Mouse (Mus musculus) midbrain, embryonic 16.5 days (tissue): ENCODE measurements around the gene Ifne. TPM values are rescaled to one million over a fixed set of nuclear protein-coding genes. Genes with fewer than 3 reads are reported as not detected.

Experiments used
- ATAC-seq: fragments of 200-750 bp; cut with Nextera tagmentation; 2 replicates; pipeline ENCODE4 v1.8.0; 2017; ENCODE audit warnings: moderate TSS enrichment
- H3K27ac ChIP-seq: fragments of 300-500 bp; sonication (generic); 2 replicates; pipeline ENCODE4 v1.5.1; 2014; ENCODE audit warnings: mild to moderate bottlenecking, low read length, mixed read lengths
- H3K27me3 ChIP-seq: fragments of 300-500 bp; sonication (generic); 2 replicates; pipeline ENCODE4 v1.6.1; 2014; ENCODE audit warnings: low read depth, low read length, mixed read lengths; ENCODE audit not compliant: control insufficient read depth, insufficient read depth
- H3K36me3 ChIP-seq: fragments of 300-500 bp; sonication (generic); 2 replicates; pipeline ENCODE4 v1.6.1; 2014; ENCODE audit warnings: mild to moderate bottlenecking, low read length, moderate library complexity, mixed read lengths; ENCODE audit not compliant: control insufficient read depth, insufficient read depth
- H3K4me1 ChIP-seq: fragments of 300-500 bp; sonication (generic); 2 replicates; pipeline ENCODE4 v1.6.1; 2014; ENCODE audit warnings: mild to moderate bottlenecking, low read length, mixed read lengths; ENCODE audit not compliant: control insufficient read depth, insufficient read depth
- H3K4me2 ChIP-seq: fragments of 300-500 bp; sonication (generic); 2 replicates; pipeline ENCODE4 v1.6.1; 2014; ENCODE audit warnings: mild to moderate bottlenecking, low read length, mixed read lengths
- H3K4me3 ChIP-seq: fragments of 300-500 bp; sonication (generic); 2 replicates; pipeline ENCODE4 v1.5.1; 2014; ENCODE audit warnings: low read depth, mild to moderate bottlenecking, low read length, moderate library complexity, mixed read lengths
- H3K9ac ChIP-seq: fragments of 300-500 bp; sonication (generic); 2 replicates; pipeline ENCODE4 v1.6.1; 2014; ENCODE audit warnings: low read depth, low read length, mixed read lengths
- H3K9me3 ChIP-seq: fragments of 300-500 bp; sonication (generic); replicated peaks from 2 replicates; pipeline ENCODE4 v1.6.1; 2014; ENCODE audit warnings: mild to moderate bottlenecking, low read length, mixed read lengths; ENCODE audit not compliant: control insufficient read depth, poor library complexity, severe bottlenecking
- WGBS: fragments of 180-500 bp; shearing (Covaris S2); extraction: QIAGEN DNeasy Blood & Tissue Kit; methylation state at CpG from one replicate; pipeline ENCODE4 v1.1.7; 2014; 5-methylcytosine and 5-hydroxymethylcytosine counted together
- polyA plus RNA-seq: library from polyadenylated mRNA; unstranded; fragments of >200 nt; fragmentation: Nextera tagmentation; extraction: Ambion mirVana; gene quantifications from 2 replicates; pipeline ENCODE4 v1.2.1, GENCODE M21; 2015

The Ifne gene
- polyA plus RNA-seq, 1 experiment from 2014 or later, result not detected

DNA sequence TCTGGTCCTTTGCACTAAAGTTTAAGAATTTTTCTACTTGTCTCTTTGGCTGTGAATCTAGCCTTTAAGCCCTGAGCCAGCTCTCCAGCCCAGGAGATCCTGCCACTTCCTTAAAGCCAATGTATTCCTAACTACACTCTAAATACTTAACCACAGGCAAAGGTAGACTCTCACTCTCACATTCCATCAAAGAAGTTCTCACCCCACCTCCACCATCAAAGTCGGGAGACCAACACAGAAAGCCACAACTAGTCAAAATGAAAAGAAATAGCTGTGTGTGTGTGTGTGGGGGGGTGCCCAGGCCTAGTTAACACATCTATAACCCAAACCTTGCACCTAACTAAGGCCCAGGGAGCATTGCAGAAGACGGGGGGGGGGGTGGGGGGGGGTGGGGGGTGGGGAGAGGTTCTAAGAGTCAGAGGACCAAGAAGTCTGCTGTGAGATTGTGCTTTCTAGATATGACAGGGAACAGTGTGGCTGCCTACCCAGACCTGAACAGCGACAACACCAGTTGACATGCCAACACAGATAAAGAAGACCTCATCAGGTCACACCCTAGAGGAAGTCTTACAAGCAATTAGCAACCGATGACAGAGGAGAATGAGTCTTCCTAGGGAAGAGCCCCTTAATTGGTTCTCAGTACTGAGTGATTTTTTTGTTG lies 4.4 kb downstream of the Ifne start:
- Histone ChIP-seq H3K4me2 (no peak overlapping the region), H3K27me3 (no peaks in the 10 kb centered on the region; the same call in 1 of the 2 replicates), H3K27ac (no peak overlapping the region), H3K4me1 (no peaks in the 10 kb centered on the region), H3K9ac (no peak overlapping the region), H3K9me3 (no peaks in the 10 kb centered on the region), H3K36me3 (no peaks in the 10 kb centered on the region), H3K4me3 (no peak overlapping the region)
- ATAC-seq, result no peak
- 77% methylated on average over 4 of the region's 4 CpGs for WGBS

DNA sequence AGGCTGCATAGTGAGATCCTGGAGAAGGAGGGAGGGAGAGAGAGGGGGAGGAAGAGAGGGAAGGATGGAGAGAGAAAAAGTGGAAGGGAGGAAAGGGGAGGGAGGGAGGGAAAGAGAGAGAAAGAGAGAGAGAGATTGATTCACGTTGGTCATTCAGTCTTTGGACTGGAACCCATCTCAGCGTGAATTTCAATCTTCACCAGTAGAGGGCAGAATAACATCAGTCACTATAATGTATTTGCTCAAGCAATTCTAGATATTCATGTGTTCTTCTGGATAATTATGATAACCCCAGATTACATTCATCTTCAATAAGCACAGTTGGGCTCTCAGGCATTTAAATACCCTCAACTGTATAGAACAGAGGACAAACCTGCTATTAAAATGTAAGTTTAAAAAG lies 7.3 kb downstream of the Ifne start:
- 6% methylated on average over 2 of the region's 2 CpGs for WGBS
- no peaks in the 10 kb centered on the region; the same call in 1 of the 2 replicates for H3K27me3 ChIP-seq
- H3K4me1 ChIP-seq, result peaks cover 8% of the 10 kb centered on the region
- H3K9ac ChIP-seq, result no peak overlapping the region
- no peaks in the 10 kb centered on the region for H3K36me3 ChIP-seq
- no peak overlapping the region for H3K4me3 ChIP-seq
- ATAC-seq, result no peak
- H3K4me2 ChIP-seq, result no peak overlapping the region
- H3K27ac ChIP-seq, result no peak overlapping the region
- no peaks in the 10 kb centered on the region for H3K9me3 ChIP-seq

DNA sequence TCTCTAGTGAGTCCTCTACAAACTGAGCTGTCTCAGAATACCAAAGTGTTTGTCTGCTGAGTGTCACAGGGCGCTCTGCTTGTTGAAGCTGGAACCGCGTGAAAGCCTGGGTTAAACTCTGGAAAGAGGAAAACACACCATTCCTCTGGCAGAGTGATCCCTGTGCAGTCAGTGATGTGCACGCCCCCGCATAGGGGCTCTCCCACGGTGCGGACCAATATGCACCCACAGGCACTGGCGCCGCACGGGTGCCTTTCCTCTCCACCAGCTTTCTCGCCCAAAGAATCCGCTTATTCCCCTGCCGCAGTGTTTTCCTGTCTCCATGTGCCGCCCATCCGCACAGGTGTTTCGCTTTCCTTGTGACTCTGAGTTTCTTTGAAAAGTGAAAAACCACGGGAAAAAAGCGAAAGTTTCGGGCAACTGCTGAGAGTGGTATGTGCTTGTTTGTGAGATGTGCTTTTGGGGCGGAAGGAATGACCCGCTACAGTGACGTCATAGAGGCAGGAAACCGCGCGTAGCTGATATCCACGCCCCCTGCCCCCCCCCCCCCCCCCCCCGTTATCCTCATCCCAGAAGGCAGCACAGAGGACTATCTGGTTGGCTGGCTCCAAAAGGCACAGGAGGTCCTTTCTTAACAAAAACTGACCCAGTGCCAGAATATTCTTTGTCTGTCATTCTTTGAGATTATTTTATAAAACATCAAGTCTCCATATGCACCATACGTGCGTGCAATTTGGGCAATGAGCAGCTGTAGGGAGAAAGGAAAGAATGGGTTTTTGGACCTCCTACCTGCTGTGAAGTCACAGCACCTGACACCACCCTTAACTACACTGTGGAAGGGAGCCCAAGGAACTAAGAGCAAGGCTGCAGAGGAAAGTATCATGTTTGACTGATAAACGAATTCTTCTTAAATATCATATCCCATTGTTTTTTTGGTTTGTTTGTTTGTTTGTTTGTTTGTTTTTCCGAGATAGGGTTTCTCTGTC lies 11.8 kb downstream of the Ifne start:
- ATAC-seq, result peak; percentile 83
- no peak overlapping the region for H3K27ac ChIP-seq

DNA sequence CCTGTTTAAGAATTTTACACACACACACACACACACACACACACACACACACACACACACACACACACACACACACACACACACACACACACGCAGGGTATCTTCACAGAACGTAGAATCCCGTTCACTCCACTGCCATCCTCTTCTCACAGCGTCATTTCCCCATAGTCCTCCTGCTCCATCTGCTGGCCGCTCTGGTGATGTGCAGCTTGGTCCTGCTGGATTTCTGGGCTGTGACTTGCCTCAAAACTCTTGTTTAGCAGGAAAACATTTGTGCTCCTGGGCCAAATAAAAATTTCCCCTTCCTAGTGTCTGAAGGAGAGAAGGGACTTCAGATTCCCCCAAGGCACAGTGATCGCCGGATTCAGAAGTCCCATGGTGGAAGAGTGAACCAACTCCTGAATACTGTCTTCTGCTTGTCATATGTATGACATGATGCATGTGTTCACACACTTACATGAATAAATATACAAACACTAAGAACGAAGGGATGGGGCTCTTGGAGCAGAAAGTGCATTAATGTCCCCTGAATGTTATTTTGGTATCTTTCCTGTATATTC lies 12.6 kb downstream of the Ifne start:
- WGBS, result under 1% methylated on average over 8 of the region's 8 CpGs
- peak overlapping the region; percentile 58; the same call in 1 of the 2 replicates for H3K9ac ChIP-seq
- H3K9me3 ChIP-seq, result no peaks in the 10 kb centered on the region
- H3K36me3 ChIP-seq, result no peaks in the 10 kb centered on the region
- H3K4me1 ChIP-seq, result peaks cover 11% of the 10 kb centered on the region
- H3K27ac ChIP-seq, result no peak overlapping the region
- peak; percentile 80 for ATAC-seq
- H3K4me3 ChIP-seq, result peak overlapping the region; percentile 50
- H3K4me2 ChIP-seq, result peak overlapping the region; percentile 98
- H3K27me3 ChIP-seq, result no peaks in the 10 kb centered on the region; the same call in none of the 2 replicates

More for the DNA sequence above, 11.8 kb downstream of the Ifne start:
- Histone ChIP-seq H3K27me3 (no peaks in the 10 kb centered on the region; the same call in none of the 2 replicates), H3K4me1 (peaks cover 11% of the 10 kb centered on the region), H3K4me2 (peak overlapping the region; percentile 98), H3K4me3 (peak overlapping the region; percentile 50), H3K9ac (peak overlapping the region; percentile 58), H3K36me3 (no peaks in the 10 kb centered on the region), H3K9me3 (no peaks in the 10 kb centered on the region)
- 7% methylated on average over 29 of the region's 31 CpGs for WGBS

DNA sequence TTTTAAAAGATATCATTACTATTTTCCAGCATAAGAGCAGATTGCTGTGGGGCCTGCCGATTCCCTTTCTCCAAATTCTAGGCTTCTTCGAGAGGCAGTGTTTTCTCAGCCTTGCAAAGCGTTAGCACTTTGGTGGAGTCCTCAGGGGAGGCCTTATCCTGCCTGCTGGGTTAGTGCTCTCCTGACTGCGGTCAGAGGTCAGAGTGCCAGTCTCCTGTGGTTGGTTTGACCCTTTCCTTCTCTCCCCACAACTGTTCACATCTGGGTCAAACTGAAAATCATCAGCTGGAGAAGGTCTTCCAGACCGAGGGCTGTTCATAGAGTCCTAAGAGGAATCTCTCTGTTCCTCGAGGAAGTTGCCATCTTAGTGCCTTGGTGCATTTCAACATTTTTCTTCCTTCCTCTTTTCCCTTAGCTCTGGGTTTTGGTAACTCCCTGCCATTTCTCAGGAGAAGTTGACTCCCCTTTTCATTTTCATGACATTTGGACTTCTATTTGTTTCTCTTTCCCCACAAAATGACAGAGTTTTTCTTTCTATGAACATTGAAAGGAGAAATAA lies 14.9 kb downstream of the Ifne start:
- Histone ChIP-seq H3K27ac (no peak overlapping the region), H3K4me2 (no peak overlapping the region), H3K9ac (no peak overlapping the region), H3K27me3 (no peaks in the 10 kb centered on the region; the same call in 1 of the 2 replicates), H3K36me3 (no peaks in the 10 kb centered on the region), H3K9me3 (no peaks in the 10 kb centered on the region), H3K4me1 (peaks cover 11% of the 10 kb centered on the region), H3K4me3 (no peak overlapping the region)
- 57% methylated on average over 6 of the region's 6 CpGs for WGBS
- ATAC-seq, result no peak

DNA sequence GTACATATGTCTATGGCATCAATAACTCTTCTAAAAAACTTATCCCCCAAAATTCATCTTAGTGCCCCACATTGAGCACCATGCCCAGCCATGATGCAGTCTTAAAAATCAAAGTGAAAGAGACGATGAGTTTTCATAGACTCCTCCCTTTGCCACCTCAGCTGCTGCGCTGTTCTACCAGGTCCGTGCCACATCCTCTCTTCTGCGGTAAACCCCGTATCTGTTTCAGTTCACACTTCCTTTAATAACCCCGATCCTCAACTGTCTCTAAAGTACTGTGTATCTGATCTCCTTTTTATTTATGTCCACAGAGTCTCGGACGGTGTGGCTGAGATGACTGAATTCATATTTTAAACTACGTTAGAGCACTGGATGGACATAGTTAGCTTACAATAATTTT lies 15.4 kb downstream of the Ifne start:
- no peak overlapping the region for H3K9ac ChIP-seq
- no peaks in the 10 kb centered on the region for H3K9me3 ChIP-seq
- WGBS, result 69% methylated on average over 9 of the region's 9 CpGs
- H3K27me3 ChIP-seq, result no peaks in the 10 kb centered on the region; the same call in 1 of the 2 replicates
- H3K27ac ChIP-seq, result no peak overlapping the region
- H3K4me2 ChIP-seq, result no peak overlapping the region
- peaks cover 11% of the 10 kb centered on the region for H3K4me1 ChIP-seq
- no peaks in the 10 kb centered on the region for H3K36me3 ChIP-seq
- no peak overlapping the region for H3K4me3 ChIP-seq
- ATAC-seq, result no peak

DNA sequence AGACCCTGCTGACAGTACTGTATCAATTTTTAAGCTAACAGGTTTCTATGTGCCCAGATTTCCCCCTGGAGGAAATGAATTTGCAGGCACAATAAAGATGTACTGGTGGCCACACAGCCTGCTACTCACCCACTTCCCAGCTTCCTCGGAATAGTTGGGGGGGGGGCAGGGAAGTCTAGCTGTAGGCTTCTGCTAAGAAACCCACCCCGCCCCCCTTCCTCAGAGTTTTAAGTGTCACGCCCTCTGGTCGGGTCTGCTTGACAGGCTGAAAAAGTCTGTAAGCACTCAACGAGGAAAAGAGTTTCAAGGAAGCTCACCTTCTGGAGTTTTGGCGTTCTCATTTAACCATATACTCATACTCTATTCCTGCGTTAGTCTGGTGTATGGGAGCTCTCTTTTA lies 16.7 kb downstream of the Ifne start:
- Histone ChIP-seq H3K27me3 (no peaks in the 10 kb centered on the region; the same call in 1 of the 2 replicates), H3K27ac (no peak overlapping the region), H3K9me3 (no peaks in the 10 kb centered on the region), H3K4me1 (peaks cover 8% of the 10 kb centered on the region), H3K9ac (no peak overlapping the region), H3K4me3 (no peak overlapping the region), H3K36me3 (no peaks in the 10 kb centered on the region), H3K4me2 (no peak overlapping the region)
- WGBS, result 5% methylated on average over 7 of the region's 7 CpGs
- ATAC-seq, result no peak

DNA sequence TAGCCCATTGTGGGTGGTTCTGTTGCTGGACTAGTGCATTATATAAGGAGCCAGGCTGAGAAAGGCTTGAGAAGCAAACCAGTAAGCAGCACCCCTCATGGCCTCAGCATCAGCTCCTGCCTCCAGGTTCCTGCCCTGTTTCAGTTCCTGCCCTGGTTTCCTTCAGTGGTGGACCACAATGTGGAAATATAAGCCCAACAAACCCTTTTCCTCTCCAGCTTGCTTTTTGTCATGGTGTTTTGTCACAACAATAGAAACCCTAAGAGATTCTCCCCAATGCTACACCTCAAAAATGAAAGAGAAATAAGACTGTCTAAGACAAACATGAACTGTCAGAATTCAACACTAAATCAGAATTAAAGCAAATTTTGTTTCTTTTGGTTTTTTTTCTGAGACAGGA lies 20.8 kb downstream of the Ifne start:
- Histone ChIP-seq H3K27ac (no peak overlapping the region), H3K27me3 (no peaks in the 10 kb centered on the region), H3K4me3 (no peak overlapping the region), H3K36me3 (no peaks in the 10 kb centered on the region), H3K9ac (no peak overlapping the region), H3K9me3 (no peaks in the 10 kb centered on the region), H3K4me1 (no peaks in the 10 kb centered on the region), H3K4me2 (no peak overlapping the region)
- no peak for ATAC-seq
